Mouse (Mus musculus) spleen, adult 2 months (tissue): ENCODE results near the gene Mtmr1. TPM values are rescaled to one million over a fixed set of nuclear protein-coding genes. Genes with fewer than 3 reads are reported as not detected.
"Not testable (repeated sequence)": the region's sequence is repeated elsewhere in the genome, so short reads cannot be mapped to it uniquely, and the experiment has no call there.

Experiments used
- DNase-seq, 2 experiments: peaks; one replicate each; pipeline versions ENCODE4 v3.0.0 to v3.0.0-alpha.2; 2012 to 2021; ENCODE audit warnings: low spot score in 2 of 2, low read depth in 1 of 2
- H3K27ac ChIP-seq: fragments of 200-500 bp; 2 replicates; pipeline ENCODE4 v1.5.1; 2012; ENCODE audit warnings: low read length, inconsistent platforms; ENCODE audit not compliant: insufficient read depth
- H3K27me3 ChIP-seq: fragments of 200-500 bp; 2 replicates; pipeline ENCODE4 v1.6.1; 2012; ENCODE audit warnings: mild to moderate bottlenecking, moderate library complexity, low read length, inconsistent platforms; ENCODE audit not compliant: control insufficient read depth, insufficient read depth
- H3K36me3 ChIP-seq: fragments of 200-500 bp; 2 replicates; pipeline ENCODE4 v1.6.1; 2012; ENCODE audit warnings: mild to moderate bottlenecking, low read length, inconsistent platforms; ENCODE audit not compliant: control insufficient read depth, insufficient read depth
- H3K4me1 ChIP-seq: fragments of 200-500 bp; 2 replicates; pipeline ENCODE4 v1.6.1; 2011; ENCODE audit warnings: inconsistent platforms; ENCODE audit not compliant: control insufficient read depth, insufficient read depth, insufficient read length
- H3K4me3 ChIP-seq: fragments of 200-500 bp; 2 replicates; pipeline ENCODE4 v1.5.1; 2011; ENCODE audit warnings: mild to moderate bottlenecking, inconsistent platforms; ENCODE audit not compliant: insufficient read depth, insufficient read length; ENCODE audit errors: extremely low read depth
- CTCF ChIP-seq: fragments of 200-500 bp; IDR thresholded peaks from 2 replicates; pipeline ENCODE4 v1.5.1; 2011; ENCODE audit warnings: mild to moderate bottlenecking, inconsistent platforms; ENCODE audit not compliant: insufficient read depth, insufficient read length, insufficient replicate concordance; ENCODE audit errors: extremely low read depth
- POLR2A ChIP-seq: fragments of 200-500 bp; IDR thresholded peaks from 2 replicates; pipeline ENCODE4 v1.6.1; 2011; ENCODE audit warnings: low read depth, low read length, inconsistent platforms
- WGBS: fragments of 180-500 bp; shearing (Covaris S2); methylation state at CpG from one replicate; pipeline ENCODE4 v1.1.7; 2018; 5-methylcytosine and 5-hydroxymethylcytosine counted together
- polyA plus RNA-seq: library from polyadenylated mRNA; depleted of rRNA; stranded (reverse); fragments of >200 nt; gene quantifications from 2 replicates; pipeline ENCODE4 v1.2.3, GENCODE M21; 2012; rRNA removed

The Mtmr1 gene
- polyA plus RNA-seq = 7.9 and 8.8 TPM in 2 replicates

DNA sequence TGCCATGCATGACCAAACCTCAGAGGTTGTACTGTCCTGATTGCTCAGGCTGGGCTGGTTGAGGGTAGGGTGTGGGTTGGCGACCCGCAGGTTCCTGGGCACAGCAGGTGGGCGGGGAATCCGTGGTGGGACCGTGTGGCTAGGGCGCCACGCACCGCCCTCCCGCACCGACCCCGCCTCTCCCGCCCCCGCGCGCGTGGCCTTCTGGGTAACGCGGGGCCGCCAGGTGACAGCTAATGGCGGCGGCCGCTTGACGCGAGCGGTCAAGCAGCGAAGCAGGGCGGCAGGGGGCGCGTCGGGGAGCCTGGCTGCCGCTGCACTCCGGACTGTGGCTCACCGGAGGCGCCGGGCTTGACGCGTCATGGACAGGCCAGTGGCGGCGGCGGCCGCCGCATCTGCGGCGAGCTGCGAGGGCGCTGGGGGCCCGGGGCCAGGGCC lies at the start of gene Mtmr1:
Gene Mtmr1, plus strand, starts transcription at position 207 of the 438 bp plus-strand sequence.
- Histone ChIP-seq H3K27ac (peak within 1 kb of the TSS; percentile 84), H3K27me3 (no peaks in the 10 kb centered on the region), H3K4me3 (peak within 1 kb of the TSS; percentile 81), H3K4me1 (peaks cover 8% of the 10 kb centered on the region), H3K36me3 (no peaks in the 10 kb centered on the region)
- WGBS = 40% methylated on average over 41 of the region's 47 CpGs
- TF ChIP-seq CTCF (no peak), POLR2A (peak; percentile 16; the same call in 1 of the 2 replicates)
- DNase-seq = peak; percentile 36 to 78

DNA sequence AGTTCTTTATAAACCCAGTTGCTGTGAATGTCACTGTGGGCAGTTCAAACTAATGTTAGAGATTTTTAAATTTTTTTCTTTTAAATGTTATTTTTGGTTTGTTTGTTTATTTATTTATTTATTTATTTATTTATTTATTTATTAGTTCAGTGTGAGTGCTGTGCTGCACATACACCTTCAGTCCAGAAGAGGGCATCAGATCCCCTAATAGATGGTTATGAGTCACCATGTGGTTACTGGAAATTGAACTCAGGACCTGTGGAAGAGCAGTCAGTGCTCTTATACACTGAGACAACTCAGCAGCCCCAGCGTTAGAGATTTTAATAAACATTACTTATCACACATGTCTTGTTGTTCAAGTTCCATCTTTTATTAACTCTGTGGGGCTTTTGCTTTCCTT lies 12.5 kb upstream of the Mtmr1 start:
- peak in 1 of 2 experiments; percentile 2 for DNase-seq
- 81% methylated on average over 1 of the region's 1 CpGs for WGBS
- Histone ChIP-seq H3K27me3 (no peaks in the 10 kb centered on the region), H3K27ac (no peak overlapping the region), H3K4me1 (no peaks in the 10 kb centered on the region), H3K4me3 (no peak overlapping the region), H3K36me3 (no peaks in the 10 kb centered on the region)
- TF ChIP-seq POLR2A (no peak), CTCF (no peak)

GRCm38 (mm10) chrX:71355331-71355730 lies 9.2 kb upstream of the Mtmr1 start:
- H3K27me3 ChIP-seq = no peaks in the 10 kb centered on the region
- H3K4me1 ChIP-seq = no peaks in the 10 kb centered on the region
- WGBS = 59% methylated on average over 1 of the region's 1 CpGs
- TF ChIP-seq CTCF (no peak), POLR2A (no peak)
- H3K4me3 ChIP-seq = no peak overlapping the region
- DNase-seq = no peak
- no peaks in the 10 kb centered on the region for H3K36me3 ChIP-seq
- H3K27ac ChIP-seq = no peak overlapping the region

- H3K36me3 ChIP-seq, DNase-seq, H3K4me1 ChIP-seq, H3K27ac ChIP-seq, H3K27me3 ChIP-seq, H3K4me3 ChIP-seq: not testable (repeated sequence)
- WGBS = 90% methylated on average over 10 of the region's 10 CpGs
Measured at GRCm38 (mm10) chrX:71361793-71362192, 2.8 kb upstream of the Mtmr1 start.

DNA sequence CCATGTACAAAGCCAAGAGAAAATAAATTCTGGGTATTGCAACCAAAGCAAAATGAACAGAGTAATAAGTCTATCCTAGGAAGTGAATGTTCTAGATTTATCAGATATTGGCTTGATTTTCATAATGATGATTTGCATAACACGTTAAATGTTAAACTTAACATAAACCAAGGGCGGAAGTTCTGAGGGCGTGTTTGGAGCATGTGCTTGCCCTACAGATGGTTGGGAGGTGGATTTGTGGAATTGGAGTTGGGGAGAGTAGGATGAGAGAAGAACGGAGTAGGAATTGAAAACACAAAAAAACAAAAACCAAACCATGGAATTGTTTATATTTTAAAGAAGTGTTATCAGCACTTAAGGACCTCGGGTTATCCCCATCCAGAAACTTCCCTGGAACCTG lies 498 bp upstream of the Mtmr1 start:
- no peak for TF ChIP-seq POLR2A
- Histone ChIP-seq H3K4me3 (no peak overlapping the region), H3K27me3 (no peaks in the 10 kb centered on the region), H3K4me1 (peaks cover 8% of the 10 kb centered on the region), H3K36me3 (no peaks in the 10 kb centered on the region), H3K27ac (no peak overlapping the region)
- no peak for DNase-seq
- WGBS = 49% methylated on average over 5 of the region's 5 CpGs

- no peaks in the 10 kb centered on the region for H3K36me3 ChIP-seq
- peak overlapping the region; percentile 81 for H3K4me3 ChIP-seq
- DNase-seq = peak in 1 of 2 experiments; percentile 9
- TF ChIP-seq CTCF = no peak
- no peak for TF ChIP-seq POLR2A
- H3K27me3 ChIP-seq = no peaks in the 10 kb centered on the region
- H3K27ac ChIP-seq = peak overlapping the region; percentile 84
- 20% methylated on average over 20 of the region's 20 CpGs for WGBS
- peaks cover 8% of the 10 kb centered on the region for H3K4me1 ChIP-seq
Measured at GRCm38 (mm10) chrX:71365011-71365410, 451 bp downstream of the Mtmr1 start.

DNA sequence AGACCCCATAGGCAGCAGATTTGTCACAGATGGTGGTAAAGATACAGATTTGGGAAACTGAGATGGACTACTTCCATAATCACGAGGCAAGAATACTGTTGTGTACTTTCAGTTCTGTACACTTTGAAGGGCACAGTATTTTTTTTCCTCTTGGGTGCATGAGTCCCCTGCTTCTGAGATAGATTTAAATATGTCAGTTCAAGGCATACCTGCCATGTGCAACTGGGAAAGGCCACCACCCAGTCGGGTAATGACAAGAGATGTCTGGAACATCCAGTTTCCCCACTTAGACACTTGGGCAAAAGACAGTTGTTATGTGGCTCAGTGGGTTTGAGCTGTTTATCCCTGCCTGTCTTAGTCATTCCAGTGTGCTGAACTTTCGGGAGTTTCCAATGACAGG lies 950 bp downstream of the Mtmr1 start:
- Histone ChIP-seq H3K27ac (0 out of 2 replicates have a peak overlapping the region, but pooled peaks have one; percentile 84), H3K4me3 (peak overlapping the region; percentile 81), H3K36me3 (no peaks in the 10 kb centered on the region), H3K4me1 (peaks cover 8% of the 10 kb centered on the region), H3K27me3 (no peaks in the 10 kb centered on the region)
- TF ChIP-seq POLR2A (no peak), CTCF (no peak)
- DNase-seq = no peak
- 58% methylated on average over 3 of the region's 3 CpGs for WGBS
